Mouse (Mus musculus): Measurements from ENCODE around the gene Gng12.
"Not testable (repeated sequence)": the region's sequence is repeated elsewhere in the genome, so short reads cannot be mapped to it uniquely, and the experiment has no call there.

The Gng12 gene

DNA sequence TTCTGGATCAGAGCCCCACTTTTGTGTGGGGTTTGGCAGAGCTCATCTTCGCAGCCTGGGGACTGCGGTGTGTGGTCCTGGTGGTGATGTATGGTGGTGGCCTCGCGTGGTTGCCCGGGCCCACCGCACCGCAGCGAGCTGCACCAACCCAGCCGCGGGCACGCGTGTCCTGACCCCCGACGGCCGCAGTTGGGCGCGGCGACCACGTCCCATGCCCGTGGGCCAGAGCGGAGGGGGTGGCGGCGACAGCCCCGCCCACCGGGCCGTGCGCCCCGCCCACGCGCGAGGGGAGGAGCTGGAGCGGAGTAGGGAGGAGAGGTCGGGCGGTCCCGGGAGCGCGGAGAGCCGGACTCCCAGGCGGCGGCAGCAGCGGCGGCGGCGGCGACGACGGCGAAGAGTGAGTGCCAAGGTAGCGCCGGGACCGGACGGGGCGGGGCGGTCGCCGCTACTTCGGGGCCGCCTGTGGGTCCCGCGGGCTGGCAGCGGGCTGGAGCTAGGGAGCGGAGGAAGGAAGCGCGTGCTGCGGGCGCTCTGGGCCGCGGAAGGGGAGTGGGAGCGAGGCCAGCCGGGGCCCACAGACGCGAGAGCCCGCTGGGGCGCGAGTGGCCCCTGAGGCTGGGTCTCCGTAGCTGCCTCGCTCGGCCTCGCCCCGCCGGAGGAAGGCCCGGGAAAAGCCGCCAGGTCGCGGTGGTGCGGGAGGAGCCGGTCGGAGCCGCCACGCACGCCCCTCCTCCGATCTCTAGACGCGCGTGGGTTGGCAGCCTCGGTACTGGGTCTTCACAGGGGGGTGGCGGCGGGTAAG, at the start of gene Gng12:
TSS of gene Gng12 (plus strand) at position 279 of the 802 bp plus-strand sequence.
- DNase-seq (ENCODE audit: extremely low spot score) = peak; percentile 81

DNA sequence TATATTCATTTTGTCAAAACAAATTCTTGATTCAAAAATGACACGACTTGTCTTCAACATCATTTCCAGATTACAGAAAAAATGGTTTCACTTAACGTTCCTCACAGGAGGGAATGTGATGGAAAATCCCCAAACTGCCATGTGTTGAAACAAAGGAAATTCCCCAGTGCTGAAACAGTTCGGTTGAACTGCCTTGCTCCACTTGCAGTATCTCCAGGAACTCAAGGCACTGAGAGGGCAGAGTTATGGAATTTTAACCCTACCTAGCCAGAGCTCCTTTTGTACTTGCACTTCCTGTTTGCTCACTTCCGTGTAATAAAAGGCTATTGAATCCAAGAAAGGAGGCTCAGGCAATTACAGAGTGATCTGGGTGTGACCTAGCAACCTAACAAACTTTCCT, 47.3 kb upstream of the Gng12 start:
- DNase-seq (ENCODE audit: extremely low spot score) = no peak

DNA sequence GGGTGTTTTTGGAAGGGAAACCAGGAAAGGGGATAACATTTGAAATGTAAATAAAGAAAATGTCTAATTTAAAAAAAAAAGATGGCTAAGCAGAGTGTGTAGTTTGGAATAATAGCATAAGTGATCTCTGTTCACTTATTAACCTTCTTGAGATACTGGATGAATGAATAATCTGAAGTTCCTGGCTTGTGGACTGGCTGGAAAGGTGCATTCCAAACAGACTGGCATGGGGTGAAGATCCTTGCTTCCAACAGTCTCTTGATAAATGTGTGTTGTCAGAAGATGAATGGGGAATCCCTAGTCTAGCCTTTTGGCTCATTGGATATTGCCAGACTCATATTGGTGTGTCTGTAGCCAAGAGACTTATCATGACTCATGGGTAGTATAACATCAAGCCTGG, 40.0 kb upstream of the Gng12 start:
- DNase-seq (ENCODE audit: extremely low spot score) = no peak

DNA sequence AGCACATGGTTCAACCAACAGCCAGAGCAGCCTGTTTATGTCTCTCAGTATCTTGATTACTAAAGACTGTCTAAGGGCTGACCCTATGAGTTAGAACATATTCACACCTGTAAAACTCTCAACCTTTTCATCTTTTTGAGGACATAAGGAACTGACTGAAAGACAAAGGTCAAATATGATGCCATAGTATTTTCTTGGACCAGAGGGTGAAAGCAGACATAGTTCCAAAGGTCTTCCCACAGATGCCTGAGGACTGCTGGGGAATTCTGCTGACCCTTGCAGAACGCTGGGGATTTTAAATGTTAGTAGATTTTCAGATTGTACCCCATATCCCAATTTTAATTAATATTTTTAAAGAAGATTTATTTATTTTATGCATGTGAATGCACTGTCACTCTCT, 37.8 kb upstream of the Gng12 start:
- no peak for DNase-seq (ENCODE audit: extremely low spot score)

DNA sequence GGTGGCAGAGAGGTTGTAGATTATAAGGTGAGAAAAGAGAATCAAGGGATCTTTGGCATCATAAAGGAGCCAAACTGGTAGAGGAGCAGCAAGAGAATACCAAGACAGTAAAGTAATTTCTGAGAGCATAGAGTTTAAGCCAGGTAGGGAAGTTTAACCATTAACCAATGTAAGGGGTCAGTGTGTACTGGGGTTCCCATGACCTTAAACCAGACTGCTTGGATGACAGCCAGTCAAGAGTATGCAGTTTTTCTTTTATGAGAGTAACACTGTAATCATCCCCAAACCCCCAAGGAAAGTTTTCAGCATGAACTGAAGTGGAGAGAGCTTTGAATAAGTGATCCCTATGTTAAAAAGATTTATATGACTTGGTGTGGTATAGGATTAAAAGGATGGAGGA, 36.8 kb upstream of the Gng12 start:
- DNase-seq (ENCODE audit: extremely low spot score) = no peak

DNA sequence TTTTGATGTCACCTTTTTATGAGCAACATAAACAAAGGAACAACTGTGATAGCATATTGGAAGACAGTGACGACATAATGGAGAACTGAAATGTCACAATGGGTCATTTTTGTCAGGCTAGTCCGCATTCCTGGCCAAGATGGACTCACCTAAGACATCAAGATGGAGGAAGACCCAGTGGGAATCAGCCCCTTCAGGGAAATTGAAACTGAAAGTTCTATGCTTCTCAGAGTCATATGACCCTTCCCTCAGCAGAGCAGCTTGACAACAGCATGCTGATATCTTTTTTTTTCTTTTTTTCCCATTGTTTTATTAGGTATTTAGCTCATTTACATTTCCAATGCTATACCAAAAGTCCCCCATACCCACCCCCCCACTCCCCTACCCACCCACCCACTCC, 31.7 kb upstream of the Gng12 start:
- DNase-seq (ENCODE audit: extremely low spot score) = no peak

DNA sequence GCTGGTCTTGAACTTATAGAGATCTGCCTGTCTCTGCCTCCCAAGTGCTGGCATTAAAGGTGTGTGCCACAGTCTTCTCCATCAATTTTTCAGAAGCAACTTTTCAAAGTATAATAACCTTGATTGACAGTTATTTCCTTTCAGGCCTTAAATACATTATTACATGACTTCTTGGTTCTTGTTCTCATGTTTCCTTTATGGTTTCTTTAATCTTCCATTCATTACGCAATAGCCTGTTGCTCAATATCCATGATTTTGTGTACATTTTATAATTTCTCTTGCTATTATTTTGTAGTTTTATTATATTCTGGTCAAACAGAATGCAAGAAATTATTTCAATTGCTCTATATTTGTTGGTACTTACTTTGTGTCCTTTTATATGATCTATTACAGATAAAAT, 29.9 kb upstream of the Gng12 start:
- no peak for DNase-seq (ENCODE audit: extremely low spot score)

DNA sequence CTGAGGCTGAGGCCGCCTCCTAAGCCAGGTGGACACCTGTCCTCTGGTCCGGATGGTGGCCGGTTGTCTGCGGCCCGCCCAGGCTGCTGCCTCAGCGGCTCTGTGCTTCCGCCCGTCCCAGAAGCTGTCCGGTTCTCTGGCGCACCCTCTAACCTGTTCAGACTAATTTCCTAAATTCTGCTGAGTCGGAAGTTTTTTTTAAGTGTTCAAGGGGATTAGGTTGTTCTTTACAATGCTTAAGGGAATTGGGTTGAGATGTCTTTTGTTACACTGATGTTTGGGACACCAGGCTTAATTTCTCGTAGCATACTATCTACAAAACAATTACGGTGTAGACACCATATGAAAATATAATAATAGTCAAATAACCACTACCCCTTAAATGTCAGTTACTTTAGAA, 19.1 kb upstream of the Gng12 start:
- not testable (repeated sequence) for DNase-seq (ENCODE audit: extremely low spot score)

DNA sequence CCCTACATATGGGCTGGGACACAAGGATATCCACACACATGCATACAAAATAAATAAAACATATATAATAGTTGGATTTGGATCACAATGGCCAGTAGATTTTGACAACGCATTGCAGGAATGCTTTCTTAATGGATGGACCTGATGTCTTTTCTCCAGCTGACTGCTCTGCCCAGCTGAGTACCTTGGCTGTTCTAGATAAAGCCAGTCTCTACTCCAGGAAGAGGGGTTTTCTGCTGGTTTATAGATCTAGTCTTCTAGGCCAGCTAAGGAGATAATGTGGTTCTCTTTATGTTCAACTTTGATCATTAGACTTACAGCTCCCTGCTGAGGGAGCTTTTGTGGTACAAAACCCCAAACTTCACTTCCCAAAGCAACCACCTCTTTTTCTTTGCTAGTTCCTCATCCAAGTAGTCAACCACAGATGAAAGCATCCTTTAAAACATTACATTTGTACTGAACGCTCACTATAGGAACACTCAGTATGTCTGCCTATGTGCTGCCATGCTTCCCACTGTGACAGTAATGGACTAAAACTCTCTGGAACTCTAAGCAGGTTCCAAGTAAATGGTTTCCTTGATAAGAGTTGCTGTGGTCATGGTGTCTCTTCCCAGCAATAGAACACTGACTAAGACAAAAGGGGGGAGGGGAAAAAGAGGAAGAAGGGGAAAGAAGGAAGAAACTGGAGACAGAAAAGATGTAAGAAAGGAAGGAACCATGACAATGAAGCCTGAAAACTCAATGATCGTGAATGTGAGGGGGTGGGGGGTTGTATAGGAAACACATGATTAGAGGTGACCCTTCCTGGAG, 5.6 kb upstream of the Gng12 start:
- DNase-seq (ENCODE audit: extremely low spot score) = no peak

DNA sequence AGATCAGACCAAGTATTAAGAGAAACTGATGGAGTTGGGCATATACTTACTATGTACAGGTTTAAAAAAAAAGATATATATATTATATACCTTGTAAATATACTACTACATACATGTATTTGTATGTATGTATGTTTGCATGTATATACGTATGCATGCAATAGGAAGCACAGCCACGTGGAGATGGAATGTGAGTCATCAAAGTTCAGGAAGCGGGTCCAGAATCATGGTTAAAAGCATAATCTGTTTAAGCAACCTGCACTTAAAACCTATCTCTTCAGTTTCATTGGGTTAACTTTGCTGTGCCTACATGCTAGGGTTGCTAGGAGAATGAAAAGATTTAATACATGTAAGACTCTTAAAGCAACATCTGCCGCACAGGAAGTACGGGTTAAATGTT, 2.2 kb upstream of the Gng12 start:
- no peak for DNase-seq (ENCODE audit: extremely low spot score)

DNA sequence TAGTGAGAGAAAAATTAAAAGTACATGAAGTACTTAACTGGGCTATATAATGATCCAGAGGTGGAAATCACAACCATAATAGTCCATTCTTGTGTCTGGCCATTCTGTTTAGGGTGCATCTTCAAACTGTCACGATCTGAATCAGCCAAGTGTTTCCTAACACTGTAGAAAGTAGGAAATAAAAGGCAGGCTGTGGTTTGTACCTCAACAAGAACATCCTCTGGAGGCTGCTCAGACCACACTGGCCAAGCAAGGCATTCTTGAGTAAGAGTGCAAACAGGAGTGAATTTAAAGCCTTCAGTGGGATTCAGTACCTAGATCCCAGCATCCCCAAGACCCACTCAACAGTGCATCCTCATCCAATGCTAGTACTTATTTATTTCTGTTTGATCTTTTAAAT, 1.2 kb upstream of the Gng12 start:
- no peak for DNase-seq (ENCODE audit: extremely low spot score)

DNA sequence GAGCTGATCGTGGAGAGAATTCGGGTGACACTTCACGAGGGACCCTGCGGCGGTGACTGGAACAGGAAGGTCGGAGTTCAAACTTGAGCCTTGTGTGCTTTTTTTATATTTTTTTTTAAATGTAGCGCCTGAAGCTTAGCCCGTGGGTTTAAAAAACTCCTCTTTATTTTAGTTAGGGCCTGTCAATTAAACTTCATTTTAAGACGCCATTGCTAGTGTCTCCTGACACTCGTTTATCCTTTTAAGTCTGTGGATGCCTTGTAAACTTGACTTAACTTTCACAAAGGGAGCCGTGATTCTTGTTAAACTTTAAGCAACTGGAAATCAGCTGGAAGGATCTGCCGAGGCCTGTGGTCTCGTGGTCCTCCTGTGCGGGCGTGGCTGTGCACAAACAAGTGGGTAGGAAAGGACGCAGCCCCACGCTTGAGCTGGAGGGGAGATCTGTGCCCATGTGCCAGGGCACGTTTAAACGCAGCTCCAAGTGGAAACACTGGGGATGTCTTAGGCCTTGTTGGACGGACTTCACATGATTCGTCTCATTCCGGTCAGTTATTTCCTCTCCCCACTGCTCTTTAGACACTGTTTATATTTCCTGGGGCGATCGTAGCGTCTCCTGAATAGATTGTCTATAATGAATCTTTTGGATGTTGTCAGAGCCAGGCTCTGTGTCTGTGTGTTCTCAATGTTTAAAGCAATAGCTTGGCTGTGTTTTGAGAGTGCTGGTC, 886 bp downstream of the Gng12 start:
- DNase-seq (ENCODE audit: extremely low spot score) = peak; percentile 54

DNA sequence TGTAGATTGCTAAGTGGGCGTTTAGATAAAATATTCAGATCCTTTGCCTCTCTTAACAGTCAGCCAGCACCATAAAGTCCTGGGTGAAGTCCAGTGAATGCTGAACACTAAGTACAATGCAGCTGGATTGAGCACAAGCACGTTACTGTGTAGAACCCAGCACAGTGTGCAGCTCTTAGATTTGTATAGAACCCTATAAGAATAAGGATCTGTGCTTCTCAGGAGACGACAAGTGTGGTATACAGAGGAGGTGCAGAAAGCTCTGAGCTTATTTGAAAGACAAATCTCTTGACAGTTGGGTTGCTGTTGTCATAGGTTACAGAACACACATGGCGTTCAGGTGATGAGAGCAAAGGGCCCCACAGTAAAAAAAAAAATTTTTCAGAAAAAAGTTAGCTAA, 1.8 kb downstream of the Gng12 start:
- no peak for DNase-seq (ENCODE audit: extremely low spot score)

DNA sequence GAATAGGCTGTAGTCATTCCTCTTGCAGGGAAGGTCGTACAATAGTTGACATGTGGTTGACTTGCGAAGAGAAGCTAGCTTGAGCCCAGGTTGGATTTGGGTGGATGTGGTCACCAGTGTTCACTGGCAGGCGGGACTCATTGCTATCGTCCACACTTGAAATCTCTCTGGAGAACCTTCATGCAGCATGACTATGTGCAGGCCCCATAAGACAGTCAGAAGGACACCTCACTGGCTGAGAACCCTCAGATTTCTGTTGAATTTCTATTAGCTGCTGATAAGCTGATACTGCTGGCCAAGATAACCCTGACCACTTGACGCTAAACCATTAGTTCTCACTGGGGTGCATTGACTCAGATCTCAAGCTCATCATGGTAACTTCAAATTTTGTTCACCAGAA, 5.7 kb downstream of the Gng12 start:
- no peak for DNase-seq (ENCODE audit: extremely low spot score)

DNA sequence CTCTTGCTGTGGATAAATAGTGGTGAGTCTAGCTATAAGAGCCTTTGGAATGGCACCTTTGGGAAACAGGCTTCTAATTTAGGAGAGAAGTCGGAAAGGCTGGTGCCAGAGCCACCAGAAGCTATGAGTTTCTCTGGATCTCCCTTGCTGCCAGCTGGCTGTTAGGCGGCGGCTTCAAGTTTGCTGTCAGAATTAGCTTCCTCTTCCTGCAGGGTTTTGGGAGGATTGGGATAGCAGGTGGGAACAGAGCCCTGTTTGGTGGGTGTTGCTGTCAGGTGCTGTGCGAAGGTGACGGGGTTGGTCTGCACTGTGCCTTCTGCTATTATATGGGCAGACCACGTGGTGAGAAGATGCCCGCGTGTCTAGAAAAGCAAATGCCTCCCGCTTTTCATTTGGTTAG, 7.0 kb downstream of the Gng12 start:
- no peak for DNase-seq (ENCODE audit: extremely low spot score)

DNA sequence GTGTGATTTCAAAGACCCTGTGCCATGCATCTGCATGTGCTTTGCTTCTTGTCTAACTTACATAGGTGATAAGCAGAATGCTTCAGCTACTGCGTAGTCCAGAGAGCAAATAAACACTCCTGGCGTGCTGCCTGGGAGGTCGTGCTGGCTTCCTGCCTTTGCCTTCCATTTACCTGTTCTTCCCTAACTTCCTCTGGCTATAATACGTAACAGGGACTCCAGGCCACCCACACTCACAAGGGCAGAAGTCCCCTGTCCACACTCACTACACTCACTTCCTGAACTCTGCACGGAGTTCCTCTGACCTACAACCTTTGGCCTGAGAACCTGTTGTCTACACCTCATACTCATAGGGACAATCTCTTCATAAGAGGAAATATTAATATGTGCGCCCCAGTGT, 7.5 kb downstream of the Gng12 start:
- DNase-seq (ENCODE audit: extremely low spot score) = no peak

DNA sequence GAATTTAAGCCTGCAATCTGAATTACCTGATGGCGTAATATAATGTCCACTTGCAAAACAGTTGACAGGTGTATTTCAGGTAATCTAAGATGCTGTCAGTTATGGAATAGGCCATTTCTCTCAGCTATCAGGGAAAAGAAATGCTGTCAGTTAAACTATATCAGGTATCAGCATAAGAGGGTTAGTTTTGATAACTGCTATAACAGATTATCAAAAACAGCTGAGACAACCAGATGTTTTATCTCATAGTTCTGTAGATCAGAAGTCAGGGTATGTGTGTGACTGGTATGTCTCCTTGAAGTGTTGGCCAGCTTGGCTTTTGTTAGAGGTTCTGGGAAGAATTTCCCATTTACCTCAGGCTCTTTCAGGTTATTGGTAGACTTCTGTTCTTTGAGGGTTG, 10.0 kb downstream of the Gng12 start:
- no peak for DNase-seq (ENCODE audit: extremely low spot score)

DNA sequence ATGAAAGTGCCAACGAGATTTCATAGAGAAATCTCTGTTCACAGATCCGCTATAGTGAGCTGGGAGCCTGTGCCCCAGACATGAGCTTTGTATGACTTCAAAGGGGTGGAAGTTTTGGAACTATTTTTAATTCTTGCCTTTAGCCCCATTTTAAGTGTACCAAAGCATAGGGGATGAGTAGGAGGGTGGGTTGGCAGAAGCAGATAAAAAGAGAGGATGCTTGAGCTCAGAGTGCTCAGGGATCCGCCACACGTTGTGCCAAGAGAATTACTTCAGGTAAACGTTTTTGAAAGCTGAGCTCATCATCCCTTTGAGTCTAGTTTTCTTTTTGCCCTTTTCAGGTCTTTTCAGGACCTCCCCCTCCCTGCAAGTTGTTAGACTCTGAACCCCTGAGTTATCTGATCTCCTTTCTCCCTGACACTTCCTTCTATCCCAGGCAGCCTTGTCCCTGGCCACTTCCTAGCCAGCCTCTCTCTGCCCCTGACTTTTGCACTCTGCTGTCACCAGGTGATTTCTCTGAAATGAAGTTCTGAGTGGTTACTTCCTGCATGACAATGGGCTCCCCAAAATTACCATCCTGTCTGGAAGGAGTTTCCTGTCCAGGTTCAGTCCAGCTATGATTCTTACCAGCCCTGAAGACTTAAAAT, 12.3 kb downstream of the Gng12 start:
- no peak for DNase-seq (ENCODE audit: extremely low spot score)

DNA sequence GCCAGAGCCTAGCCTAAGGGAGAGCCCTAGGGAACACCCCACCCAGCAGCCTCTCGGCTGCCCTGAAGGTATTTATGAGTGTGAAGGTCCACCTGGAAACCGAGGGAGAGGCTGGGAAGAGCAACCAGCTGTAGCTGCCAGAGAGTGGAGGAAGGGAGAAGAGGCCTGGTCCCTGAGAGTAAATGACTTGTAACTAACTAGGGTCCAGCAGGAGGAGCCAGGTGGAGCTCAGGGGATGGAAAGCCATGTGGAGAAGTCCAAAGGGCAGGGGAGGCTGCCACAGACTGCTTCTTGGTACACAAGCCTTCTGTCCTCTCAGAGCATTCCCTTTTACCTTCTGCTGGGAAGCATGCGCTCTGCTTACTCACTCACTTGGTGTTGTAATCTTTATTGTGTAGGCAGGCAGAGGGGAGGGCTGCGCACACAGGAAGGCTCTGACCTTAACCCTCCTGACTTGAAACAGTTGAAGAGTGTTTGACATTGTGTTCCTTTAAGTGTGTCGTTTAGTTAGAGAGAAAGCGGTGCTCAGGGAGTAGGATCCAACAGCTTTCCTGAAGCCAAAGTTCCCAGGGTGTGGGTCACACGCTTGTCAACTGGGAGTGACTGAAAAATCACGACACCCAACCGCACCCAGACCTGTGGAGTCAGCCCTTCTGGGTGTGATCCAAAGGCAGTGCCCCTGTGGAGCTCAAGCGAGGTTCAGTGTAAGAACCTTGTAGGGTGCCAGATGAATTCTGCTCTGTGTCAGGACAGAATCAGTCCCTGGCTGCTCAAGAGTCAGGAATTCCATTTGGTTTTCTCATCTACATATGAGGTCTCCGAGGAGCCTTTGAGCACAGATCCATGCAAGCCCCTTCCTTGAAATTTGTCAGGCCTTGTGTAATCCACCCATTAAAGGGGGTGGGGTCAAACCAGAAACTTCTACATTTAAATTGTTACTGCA, 14.6 kb downstream of the Gng12 start:
- no peak for DNase-seq (ENCODE audit: extremely low spot score)

DNA sequence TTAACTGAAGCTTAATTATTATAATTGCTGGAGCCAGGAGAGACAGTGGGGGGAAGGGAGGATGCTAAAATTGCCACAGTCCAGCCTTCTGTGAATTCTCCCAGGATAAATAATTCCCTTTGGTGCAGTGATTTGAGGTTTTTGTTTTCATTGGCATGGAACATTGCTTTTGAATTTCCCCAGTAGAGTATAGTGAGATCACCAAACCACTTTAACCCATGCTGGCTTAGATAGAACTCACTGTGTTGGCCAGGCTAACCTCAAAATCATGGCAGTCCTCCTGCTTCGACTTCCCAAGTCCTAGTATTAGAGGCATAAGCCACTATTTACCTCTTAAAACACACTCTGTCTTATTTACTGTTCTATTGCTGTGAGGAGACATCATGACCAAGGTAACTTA, 17.2 kb downstream of the Gng12 start:
- DNase-seq (ENCODE audit: extremely low spot score) = no peak

DNA sequence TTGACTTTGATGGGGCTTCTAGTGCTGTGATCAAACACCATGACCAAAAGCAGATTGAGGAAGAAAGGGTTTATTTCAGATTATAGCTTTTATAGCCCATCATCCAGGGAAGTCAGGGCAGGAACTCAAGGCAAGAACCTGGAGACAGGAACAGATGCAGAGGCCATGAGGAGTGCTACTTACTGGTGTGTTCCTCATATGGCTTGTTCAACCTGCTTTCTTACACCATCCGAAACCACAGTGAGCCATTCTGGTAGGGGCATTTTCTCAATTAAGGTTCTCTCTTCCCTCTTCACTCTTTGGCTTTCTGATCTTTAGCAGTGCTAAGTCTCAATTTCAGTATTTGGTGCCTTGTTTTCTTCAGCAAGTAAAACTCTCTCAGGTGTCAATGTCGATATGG, 19.4 kb downstream of the Gng12 start:
- DNase-seq (ENCODE audit: extremely low spot score) = no peak
